Mouse (Mus musculus) thymus, postnatal 0 days (tissue): ENCODE measurements around the gene Zglp1. TPM values are rescaled to one million over a fixed set of nuclear protein-coding genes. Genes with fewer than 3 reads are reported as not detected.
"Not testable (repeated sequence)": the region's sequence is repeated elsewhere in the genome, so short reads cannot be mapped to it uniquely, and the experiment has no call there.

ENCODE experiments used
- DNase-seq: peaks from one replicate; pipeline ENCODE4 v3.0.0-alpha.2; 2015; ENCODE audit warnings: low spot score
- polyA plus RNA-seq: library from polyadenylated mRNA; unstranded; fragments of >200 nt; fragmentation: Nextera tagmentation; extraction: Ambion mirVana; gene quantifications from 2 replicates; pipeline ENCODE4 v1.2.1, GENCODE M21; 2015

The Zglp1 gene
- polyA plus RNA-seq, 1 experiment from 2014 or later: 0.69 TPM

DNA sequence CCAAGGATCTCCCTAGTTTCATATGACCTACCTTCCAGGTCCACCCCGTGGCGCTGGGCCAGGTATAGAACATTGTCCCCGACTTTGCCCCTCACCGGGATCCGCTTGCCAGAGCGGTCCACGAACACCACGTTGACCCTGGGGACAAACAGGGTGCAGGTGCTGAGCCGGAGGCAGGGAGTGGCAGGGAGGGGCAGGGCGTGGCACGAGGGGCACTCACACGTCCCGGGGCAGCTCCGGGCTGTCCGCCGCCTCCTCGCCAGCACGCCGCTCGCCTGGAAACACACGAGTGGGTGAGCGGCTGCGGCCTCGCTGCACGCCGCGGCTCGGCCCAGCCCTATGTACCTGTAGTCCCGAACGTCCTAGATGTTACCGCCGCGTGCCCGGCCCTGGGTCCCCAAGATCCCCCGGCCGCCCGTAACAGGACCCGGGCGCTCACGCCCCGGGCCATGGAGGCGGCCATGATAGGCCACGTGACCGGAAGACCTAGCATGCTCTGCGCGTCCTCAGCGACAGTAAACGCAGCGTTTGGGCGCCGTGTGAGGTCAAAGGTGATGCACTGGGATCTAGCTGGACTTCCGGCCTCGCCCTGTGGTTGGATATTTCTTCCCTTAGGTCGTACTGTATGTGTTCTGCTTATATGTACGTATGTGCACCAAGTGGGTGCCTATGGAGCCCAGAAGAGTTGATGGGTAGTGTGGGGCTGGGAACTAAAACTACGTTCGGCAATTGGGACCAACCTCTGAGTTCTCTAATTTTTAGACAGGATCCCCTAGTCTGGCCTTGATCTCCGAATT, 6.3 kb upstream of the Zglp1 start, which contains the start of the genes Gm49373 and Fdx1l:
TSS of gene Gm49373 (minus strand) at position 53 of the 797 bp plus-strand sequence.
TSS of gene Fdx1l (minus strand) at position 571 of the 797 bp plus-strand sequence.
- DNase-seq: peak; percentile 82

DNA sequence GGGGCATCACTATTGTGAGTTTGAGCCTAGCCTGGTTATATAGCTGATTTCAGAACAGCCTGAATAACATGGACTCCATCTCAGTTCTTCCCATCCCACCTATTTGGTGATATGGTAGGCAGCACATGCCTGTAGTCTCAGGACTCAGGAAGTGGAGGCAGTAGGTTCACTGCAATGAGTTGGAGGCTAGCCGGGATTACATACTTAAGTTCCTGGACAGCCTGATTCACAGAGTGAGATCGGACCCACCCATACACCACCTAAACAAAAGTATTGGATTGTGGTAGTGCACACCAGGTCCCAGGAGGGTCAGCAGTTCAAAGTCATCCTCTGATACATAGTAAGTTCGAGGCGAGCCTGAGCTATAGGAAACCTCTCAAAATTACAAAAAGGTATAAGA, 5.7 kb upstream of the Zglp1 start:
- no peak for DNase-seq

DNA sequence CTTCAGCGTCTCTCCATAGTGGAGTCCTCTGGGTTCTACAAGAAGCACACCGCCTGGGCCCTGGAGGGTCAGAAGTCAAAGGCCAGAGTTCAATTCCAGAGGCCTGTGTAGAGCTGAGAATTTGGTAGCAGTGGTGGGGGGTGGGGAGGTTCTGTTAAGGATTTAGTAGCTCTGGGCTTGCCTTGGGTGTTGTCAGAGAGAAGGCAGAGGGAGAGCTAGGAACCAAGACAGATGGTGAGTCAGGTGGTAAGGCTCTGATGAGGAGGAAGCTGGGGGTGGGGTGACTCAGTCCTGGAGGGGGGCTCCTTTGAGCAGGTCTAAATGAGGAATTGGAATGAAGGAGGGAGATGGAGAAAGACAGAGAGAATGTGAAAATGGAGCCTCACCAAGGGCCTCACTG, 4.0 kb downstream of the Zglp1 start:
- DNase-seq: no peak

DNA sequence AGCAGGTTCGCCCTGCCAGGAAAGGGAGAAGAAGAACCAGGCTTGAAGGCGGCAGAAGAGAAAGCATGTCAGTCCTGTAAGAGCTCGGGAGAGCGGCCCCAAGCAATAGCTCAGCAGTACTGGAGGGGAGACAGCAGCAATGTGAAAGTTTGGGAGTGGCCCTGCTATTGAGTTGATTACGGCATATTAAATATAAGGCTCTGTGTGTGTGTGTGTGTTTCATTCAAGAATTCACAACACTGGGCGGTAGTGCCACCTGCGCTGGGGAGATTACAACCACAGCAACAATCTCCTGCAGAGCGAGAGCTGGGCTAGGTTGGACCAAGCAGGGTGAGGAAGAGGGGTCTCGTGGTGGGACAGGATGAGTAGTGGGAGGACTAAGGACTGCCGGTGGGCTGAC, 15.3 kb downstream of the Zglp1 start:
- no peak for DNase-seq

DNA sequence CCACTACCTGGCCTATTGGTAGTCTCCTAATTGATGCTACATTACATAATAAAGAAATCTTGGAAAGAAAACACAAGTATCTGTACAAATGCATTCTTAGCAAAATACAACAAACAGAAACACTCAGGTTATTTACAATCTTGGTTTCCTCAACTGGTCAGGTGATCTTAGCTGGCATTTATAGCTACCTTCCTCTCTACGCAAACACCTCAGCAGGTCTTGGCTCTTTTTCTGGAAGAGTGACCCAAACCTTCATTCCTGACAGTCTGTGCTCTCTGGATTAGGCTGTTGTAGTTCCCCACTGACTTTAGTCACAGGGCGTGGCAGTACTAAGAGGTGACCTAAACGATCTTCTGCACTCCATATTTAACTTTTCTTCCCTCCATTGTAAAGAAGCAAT, 21.7 kb downstream of the Zglp1 start:
- DNase-seq: no peak

DNA sequence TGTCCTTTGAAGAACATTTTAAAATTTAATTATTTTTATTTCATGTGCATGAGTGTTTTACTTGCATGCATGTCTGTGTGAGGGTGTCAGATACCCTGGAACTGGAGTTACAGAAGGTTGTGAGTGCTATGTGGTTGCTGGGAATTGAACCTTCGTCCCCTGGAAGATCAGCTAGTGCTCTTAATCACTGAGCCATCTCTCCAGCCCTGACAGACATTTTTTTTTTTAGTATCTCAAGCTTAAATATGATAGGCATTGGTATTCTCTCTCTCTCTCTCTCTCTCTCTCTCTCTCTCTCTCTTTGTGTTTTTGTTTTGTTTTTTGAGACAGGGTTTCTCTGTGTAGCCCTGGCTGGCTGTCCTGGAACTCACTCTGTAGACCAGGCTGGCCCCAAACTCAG, 22.1 kb downstream of the Zglp1 start:
- not testable (repeated sequence) for DNase-seq

DNA sequence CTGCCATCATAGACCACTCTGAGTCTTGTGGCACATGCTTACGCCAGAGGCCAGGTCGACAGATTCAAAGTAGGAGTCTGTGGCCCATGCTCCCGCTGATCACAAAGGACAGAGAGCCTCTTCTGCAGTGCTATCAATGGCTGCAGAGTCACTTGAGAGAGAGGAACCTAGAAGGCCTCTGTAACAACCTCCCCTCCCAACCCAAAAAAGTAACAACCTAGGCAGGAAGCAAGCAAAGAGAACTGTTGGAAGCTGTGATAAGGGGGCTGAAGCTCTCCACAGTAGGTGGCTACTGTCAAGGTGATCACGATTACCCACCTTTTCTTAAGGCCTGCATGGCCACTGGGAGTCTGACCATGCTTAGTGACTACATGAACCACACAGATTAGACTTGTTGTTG, 23.3 kb downstream of the Zglp1 start:
- DNase-seq: no peak

DNA sequence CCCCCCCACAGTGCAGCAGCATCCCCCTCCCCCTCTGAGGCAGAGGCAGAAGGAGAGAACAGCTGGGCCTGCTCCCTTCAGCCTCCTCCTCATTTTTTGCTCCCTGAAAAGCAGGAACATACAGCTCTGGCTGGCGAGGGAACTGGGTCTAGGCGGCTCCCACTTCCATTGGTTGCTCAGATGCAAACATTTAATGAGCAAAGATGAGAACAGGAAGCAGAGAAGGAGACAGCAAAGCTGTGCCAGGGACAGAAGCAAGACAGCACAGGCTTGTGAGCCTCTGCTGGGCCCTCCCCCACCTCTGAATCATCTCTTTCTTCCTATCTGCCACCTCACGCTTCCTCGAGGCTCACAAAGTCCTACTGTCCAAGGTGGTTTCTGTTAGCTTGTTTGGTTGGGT, 25.6 kb downstream of the Zglp1 start:
- no peak for DNase-seq

DNA sequence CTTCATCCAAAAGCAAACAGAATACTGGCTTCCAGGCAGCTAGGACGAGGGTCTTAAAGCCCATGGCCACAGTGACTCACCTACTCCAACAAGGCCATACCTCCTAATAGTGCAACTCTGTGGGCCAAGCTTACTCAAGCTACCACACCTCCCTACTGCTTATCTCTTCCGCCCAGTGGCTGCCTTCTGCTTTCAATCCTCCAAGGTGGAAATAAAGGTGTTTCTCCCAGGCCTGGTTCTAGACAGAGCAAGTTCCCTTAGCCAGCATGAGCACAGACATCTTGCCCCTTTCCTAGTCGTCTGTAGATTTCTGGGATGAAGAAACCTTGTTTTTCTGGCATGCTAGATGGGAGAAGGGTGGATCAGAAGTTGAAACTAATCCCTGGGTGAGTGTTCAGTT, 27.1 kb downstream of the Zglp1 start:
- DNase-seq: no peak

DNA sequence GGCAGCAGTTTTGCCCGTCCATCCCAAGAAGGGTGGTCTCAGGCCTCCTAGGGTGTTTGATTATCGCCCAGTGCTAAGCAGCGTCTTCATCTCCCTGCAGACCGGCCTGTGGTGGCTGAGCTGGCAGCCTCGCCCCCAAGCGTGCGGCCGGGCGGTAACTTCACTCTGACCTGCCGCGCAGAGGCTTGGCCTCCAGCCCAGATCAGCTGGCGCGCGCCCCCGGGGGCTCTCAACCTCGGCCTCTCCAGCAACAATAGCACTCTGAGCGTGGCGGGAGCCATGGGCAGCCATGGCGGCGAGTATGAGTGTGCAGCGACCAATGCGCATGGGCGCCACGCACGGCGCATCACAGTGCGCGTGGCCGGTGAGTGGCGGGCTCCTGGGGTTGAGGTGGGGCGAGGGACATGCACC, 29.4 kb downstream of the Zglp1 start:
- DNase-seq: no peak

DNA sequence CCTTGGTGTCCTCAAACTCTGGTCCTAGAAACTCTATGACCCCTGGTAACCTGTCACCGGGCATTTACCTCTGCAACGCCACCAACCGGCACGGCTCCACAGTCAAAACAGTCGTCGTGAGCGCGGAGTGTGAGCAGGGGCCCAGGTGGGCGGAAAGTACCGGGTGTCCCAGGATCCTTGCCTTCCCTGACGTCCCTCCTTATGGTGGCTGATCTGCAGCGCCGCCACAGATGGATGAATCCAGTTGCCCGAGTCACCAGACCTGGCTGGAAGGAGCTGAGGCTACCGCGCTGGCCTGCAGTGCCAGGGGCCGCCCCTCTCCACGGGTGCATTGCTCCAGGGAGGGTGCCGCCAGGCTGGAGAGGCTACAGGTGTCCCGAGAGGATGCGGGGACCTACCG, 30.2 kb downstream of the Zglp1 start:
- no peak for DNase-seq

DNA sequence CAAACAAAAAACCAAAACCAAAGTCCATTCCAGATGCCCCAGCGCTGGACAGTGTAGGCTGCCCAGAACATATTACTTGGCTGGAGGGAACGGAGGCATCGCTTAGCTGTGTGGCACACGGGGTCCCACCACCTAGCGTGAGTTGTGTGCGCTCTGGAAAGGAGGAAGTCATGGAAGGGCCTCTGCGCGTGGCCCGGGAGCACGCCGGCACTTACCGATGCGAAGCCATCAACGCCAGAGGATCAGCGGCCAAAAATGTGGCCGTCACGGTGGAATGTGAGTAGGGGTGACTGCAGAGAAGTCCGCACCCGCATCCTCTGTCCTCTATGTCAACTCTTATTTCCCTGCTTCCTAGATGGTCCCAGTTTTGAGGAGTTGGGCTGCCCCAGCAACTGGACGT, 30.7 kb downstream of the Zglp1 start:
- no peak for DNase-seq

DNA sequence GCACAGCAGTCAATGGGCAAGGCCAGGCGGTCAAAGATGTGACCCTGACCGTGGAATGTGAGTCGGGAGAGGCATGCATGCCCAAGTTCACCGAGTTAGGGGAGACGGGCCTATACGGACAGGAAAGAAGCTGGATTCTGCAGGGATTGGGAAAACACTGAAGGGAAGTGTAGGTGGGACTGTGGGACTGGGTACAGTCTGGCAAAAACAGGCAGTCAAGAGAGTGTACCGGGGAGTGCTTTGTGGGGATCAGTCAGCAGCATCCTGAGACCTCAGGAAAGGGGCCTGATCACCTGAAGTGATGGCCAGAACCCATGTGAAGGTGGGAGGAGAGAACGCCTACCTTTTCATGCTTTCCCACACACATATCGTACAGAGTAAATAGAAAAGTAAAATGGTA, 31.3 kb downstream of the Zglp1 start:
- DNase-seq: no peak

DNA sequence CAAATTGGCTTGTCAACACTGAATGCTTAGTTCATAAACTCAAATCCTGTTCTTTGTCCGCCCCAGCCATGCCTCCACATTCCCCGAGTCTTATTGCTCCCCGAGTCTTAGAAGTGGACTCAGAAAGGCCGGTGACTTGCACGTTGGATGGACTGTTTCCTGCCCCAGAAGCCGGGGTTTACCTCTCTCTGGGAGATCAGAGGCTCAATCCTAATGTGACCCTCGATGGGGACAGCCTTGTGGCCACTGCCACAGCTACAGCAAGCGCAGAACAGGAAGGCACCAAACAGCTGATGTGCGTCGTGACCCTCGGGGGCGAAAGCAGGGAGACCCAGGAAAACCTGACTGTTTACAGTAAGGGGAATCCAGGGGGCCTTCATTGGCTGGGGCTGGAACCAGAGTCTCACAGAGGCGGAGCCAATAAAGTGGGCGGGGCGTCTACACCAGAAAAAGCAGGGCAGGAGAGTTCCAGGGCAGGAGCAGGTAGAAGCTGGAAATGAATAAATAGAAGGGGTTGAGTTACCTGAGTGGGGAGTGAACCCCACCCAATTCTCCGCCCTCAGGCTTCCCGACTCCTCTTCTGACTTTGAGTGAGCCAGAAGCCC, 32.3 kb downstream of the Zglp1 start:
- peak; percentile 9 for DNase-seq

DNA sequence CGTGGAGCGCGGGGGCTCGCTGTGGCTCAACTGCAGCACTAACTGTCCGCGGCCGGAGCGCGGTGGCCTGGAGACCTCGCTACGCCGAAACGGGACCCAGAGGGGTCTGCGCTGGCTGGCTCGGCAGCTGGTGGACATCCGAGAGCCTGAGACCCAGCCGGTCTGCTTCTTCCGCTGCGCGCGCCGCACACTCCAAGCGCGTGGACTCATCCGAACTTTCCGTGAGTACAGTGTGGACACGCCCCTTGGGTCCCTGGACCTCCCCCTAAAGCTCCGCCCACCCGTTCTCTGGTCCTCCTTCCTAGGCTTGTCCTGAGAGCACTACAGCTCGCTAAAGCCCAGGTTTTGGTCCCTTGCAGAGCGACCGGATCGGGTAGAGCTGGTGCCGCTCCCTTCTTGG, 33.8 kb downstream of the Zglp1 start:
- DNase-seq: peak; percentile 66

DNA sequence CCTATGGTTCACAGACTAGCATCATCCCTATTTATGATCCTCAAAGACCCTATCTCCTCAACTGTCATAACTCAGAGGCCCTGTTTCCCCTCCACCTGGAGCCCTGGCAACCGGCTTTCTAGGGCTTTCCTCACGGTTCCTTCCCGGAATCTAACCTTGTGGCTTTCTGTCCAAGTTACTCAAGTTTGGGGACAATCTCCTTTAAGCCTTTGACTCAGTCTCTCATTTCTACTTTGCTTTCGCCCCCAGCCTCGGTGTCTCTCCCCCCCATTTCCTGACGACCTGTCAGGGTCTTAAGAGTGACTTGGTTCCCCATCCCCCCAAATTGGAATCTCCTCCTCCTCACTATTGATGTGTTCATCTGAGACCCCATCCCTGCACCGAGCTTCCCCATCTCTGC, 34.4 kb downstream of the Zglp1 start:
- no peak for DNase-seq

DNA sequence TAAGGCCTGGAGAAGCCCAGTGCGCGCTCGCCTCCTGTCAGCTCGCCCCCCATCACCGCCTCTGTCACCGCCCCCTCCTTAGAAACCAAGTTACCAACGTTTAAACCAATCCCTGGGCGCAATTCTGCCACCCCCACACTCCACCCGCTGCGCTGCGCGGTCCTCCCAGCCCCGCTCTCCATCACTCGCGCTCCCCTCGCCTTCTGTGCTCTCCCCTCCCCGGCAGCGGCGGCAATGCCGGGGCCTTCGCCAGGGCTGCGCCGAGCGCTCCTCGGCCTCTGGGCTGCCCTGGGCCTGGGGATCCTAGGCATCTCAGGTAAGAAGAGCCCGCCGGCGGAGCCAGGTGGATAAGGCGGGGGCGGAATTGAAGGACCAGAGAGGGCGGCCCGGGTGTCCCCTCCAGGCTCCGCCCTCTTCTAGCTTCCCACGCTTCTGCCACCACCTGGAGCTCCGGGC, 35.0 kb downstream of the Zglp1 start, which contains the start of gene Icam5:
TSS of gene Icam5 (plus strand) at position 178 of the 456 bp plus-strand sequence.
- DNase-seq: peak; percentile 19

DNA sequence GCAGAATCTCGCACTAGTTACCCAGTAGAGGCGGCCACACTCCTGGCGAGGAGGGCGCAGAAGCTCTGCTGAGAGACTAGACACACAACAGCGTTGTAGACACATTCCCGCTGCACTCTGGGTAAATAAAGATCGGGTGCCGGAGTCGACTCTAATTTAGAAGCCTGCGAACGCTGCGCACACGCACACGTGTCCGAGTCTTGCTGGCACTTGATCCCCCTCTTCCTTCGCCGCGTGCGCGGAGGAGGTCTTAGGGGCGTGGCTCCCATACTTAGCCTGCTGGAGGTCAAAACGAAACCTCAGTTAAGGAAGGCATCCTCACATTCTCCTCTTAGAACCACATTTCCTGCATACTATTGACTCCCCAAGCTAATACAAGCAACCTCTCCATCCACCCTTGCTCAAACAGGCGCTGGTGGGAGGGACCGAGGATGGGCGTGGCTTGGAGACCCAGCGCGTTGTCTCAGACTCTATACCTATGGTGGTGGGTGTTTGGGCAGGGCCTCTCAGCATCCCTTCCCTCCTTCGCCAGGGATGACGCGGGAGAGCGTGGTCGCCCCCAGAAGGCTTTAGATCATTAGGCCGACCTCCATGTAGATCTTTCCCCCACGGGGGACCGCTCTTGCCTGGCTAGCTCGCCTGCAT, 35.5 kb downstream of the Zglp1 start:
- peak; percentile 50 for DNase-seq

DNA sequence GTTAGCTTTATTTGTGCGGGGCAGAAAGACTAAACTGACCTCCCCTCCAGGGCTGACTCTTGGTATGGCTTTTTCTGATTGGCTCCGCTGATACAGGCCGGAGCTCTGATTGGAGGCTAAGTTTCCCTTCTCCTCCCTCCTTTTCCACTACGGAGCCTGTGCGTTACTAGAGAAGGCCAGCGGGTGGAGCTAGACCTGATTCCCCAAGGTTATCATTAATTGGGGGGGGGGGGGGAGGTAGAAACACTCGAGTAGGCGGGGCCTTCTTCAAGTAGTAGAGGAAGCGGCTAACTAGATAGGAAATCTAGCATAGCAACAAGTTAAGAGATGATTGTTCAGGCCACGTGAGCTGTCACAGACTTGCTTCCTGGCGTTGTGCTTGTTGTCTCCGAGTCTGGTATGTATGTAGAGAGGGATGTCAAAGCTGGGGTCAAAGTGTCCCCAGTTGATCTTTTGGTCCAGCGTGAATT, 36.1 kb downstream of the Zglp1 start:
- DNase-seq: peak; percentile 92

DNA sequence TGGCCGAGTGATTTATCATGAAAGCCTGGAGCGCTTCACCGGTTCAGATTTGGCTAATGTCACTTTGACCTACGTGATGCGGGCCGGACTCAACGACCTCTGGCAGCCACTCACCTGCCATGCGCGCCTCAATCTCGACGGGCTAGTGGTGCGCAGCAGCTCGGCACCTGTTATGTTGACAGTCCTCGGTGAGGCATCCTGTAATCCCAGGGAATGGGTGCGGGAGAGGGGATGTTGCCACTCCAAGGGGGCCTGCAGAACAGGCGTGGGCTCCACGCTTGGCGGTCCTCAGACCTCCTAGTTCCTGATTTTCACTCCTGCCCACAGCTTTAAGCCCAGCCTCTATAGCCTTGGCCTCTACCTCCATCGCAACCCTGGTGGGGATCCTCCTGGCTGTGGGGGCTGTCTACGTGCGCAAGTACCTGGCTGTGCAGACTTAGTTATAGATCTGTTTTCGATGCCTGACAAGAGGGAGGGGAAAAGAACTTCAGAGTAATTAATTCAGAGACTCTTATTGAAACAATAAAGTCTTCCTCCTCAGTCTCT, 36.8 kb downstream of the Zglp1 start:
- peak; percentile 18 for DNase-seq

DNA sequence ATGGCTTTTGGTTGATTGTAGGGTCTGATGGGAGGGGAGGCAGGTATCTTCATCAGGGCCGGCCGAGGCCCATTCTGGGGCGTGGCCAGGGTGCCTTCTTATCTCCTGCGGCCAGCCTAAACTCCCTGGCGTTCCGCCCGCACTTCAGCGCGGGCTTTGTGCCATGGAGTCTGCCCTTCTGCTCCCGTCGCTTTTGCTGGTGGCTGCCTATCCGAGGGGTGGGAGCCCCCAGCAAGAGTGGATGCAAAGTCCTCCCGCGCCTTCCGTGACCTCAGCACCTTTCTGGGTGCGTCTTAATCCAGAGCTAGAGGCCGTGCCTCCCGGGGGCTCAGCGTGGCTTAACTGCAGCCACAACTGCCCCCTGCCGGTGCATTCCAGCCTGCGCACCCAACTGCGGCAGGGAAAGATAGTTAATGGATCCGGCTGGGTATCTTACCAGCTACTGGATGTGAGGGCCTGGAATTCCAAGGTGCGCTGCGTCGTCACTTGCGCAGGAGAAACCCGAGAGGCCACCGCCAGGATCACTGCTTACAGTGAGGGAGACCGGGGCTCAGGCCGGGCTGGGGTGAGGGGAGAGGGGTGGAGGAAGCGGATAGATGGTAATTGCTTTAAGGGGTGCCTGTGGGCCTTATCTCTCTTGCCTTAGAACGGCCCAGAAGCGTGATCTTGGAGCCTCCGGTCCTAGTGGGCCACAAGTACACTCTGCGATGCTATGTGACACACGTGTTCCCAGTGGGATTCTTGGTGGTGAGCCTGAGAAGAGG, 37.4 kb downstream of the Zglp1 start, which contains the start of gene Icam4:
TSS of gene Icam4 (plus strand) at position 83 of the 764 bp plus-strand sequence.
- peak; percentile 73 for DNase-seq
